Mouse (Mus musculus) testis, adult 2 months (tissue): ENCODE measurements around the gene Snd1. TPM values are rescaled to one million over a fixed set of nuclear protein-coding genes. Genes with fewer than 3 reads are reported as not detected.

ENCODE experiments used
- H3K27ac ChIP-seq: fragments of 200-500 bp; 2 replicates; pipeline ENCODE4 v1.5.1; 2012; ENCODE audit warnings: low read depth, low read length; ENCODE audit not compliant: control insufficient read depth, insufficient read depth
- H3K27me3 ChIP-seq: fragments of 200-500 bp; 2 replicates; pipeline ENCODE4 v1.6.1; 2012; ENCODE audit warnings: mild to moderate bottlenecking, low read length, moderate library complexity; ENCODE audit not compliant: control insufficient read depth, insufficient read depth
- H3K36me3 ChIP-seq: fragments of 200-500 bp; 2 replicates; pipeline ENCODE4 v1.6.1; 2012; ENCODE audit warnings: mild to moderate bottlenecking, low read length; ENCODE audit not compliant: control insufficient read depth, insufficient read depth
- H3K4me1 ChIP-seq: fragments of 200-500 bp; 2 replicates; pipeline ENCODE4 v1.6.1; 2012; ENCODE audit warnings: low read length; ENCODE audit not compliant: control insufficient read depth, insufficient read depth
- H3K4me3 ChIP-seq: fragments of 200-500 bp; 2 replicates; pipeline ENCODE4 v1.5.1; 2012; ENCODE audit warnings: low read depth, mild to moderate bottlenecking, low read length, moderate library complexity, mixed read lengths; ENCODE audit not compliant: control insufficient read depth
- CTCF ChIP-seq: fragments of 200-500 bp; IDR thresholded peaks from 2 replicates; pipeline ENCODE4 v1.5.1; 2012; ENCODE audit warnings: low read depth, mild to moderate bottlenecking, inconsistent platforms, low read length, moderate library complexity; ENCODE audit not compliant: control insufficient read depth, insufficient read depth, insufficient replicate concordance
- POLR2A ChIP-seq: fragments of 200-500 bp; IDR thresholded peaks from 2 replicates; pipeline ENCODE4 v1.6.1; 2012; ENCODE audit warnings: low read depth, mild to moderate bottlenecking, inconsistent platforms, low read length, moderate library complexity; ENCODE audit not compliant: control insufficient read depth
- polyA plus RNA-seq: library from polyadenylated mRNA; depleted of rRNA; stranded (reverse); fragments of >200 nt; gene quantifications from 2 replicates; pipeline ENCODE4 v1.2.3, GENCODE M21; 2012

Gene Snd1
- polyA plus RNA-seq, 1 experiment: 11.4 TPM

DNA sequence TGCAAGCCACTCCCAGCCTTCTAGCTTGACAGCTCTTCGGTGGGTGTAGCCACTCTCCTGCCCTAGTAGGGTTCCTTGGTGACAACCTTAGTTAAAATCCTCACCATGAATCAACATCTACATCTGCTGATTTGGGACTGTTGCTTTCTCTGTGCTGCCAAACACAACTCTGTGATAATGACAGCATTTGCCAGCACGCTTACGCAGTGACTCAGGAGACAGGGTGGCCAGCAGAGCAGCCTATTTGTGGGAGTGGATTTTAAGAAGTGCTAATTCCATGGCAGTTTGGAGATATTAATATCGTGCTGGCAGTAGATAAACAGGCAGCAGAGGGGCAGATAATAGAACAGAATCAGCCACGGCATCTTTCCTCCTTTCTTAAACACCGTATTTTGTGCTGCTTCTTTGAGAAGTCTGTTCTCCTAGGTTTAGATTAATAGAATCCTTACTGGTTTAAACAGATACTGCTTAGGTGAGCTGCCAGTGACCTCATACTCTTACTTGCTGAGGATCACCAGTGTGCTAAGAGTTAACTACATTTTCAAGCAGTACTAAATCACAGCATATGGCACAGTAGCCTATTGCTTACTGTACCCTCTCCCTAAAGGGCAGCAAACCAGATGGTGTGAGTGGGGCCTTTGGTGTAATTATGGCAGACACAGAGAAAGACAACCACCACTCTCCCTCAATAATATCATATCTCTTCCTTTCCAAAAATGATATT lies 230.6 kb downstream of the Snd1 start:
- no peak overlapping the region for H3K4me3 ChIP-seq
- H3K27me3 ChIP-seq: no peaks in the 10 kb centered on the region
- no peak overlapping the region for H3K27ac ChIP-seq
- H3K4me1 ChIP-seq: no peaks in the 10 kb centered on the region
- no peaks in the 10 kb centered on the region for H3K36me3 ChIP-seq
- no peak for TF ChIP-seq CTCF
- no peak for TF ChIP-seq POLR2A

DNA sequence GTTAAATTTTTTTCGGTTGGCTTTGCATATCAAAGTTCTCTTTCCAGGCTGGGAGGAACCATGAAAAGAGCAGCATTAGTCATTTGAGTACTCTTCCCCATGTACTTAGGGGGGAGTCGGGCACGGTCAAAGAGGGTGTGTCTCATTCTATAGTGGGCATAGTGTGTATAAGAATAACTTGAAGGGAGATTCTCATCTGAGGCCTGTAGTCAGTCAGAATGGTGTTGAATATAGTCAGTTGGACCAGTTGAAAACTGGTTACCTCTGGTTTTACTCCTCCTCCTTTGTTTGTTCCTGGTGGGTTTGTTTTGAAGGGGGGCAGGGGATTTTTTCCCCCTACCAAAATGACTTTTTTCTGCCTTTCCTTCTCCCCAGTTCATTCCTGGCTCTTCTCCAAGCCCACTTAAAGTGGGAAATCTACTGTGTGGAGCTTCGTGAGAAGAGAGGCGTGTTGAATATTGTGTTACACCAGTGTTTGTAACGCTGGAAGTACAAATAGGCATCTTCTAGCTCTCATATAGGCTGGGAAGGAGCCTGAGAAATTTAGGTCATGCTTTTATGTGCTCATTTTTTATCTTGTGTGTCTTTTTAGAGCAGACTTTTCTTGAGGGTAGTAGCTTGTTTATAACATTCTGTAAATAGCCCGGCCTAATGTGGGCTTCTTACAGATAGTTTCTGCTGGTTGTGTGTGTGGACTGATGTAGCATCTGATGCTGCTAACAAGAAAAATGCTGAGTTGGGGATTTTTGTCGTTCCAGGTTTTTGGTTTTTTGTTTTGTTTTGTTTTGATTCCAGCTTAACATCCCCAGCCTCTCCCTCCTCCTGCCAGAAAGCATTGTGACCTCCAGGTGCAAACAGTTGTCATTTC lies 231.4 kb downstream of the Snd1 start:
- TF ChIP-seq CTCF: no peak
- no peak for TF ChIP-seq POLR2A
- no peaks in the 10 kb centered on the region for H3K4me1 ChIP-seq
- no peak overlapping the region for H3K4me3 ChIP-seq
- no peaks in the 10 kb centered on the region for H3K27me3 ChIP-seq
- no peak overlapping the region for H3K27ac ChIP-seq
- H3K36me3 ChIP-seq: no peaks in the 10 kb centered on the region

DNA sequence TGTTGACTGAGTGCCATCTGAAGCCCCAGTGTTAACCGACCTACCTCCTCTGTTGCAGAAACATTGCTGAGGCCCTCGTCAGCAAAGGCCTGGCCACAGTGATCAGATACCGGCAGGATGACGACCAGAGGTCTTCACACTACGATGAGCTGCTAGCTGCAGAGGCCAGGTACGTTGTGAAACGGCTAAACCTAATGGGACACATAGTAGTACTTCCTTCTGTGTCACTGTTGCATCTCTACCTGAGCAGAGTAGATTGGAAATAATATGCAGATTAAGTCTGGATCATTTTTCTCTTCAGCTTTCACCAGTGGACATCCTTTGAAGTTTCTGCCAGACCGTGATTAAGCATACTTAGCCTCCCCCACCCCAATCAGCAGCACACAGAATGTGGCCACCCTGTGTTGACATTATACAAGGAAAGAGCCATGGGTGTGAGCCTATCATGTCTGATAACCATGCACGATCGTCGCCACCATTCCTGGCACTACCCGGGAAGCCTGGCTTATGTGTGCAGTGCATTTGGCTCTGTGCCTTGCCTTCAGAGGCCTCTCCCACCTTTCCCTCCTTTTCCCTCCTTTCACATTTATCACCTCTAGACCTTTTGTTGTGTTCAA lies 232.1 kb downstream of the Snd1 start:
- Histone ChIP-seq H3K27ac (no peak overlapping the region), H3K27me3 (no peaks in the 10 kb centered on the region), H3K36me3 (no peaks in the 10 kb centered on the region), H3K4me3 (no peak overlapping the region), H3K4me1 (no peaks in the 10 kb centered on the region)
- no peak for TF ChIP-seq POLR2A
- TF ChIP-seq CTCF: no peak

- Histone ChIP-seq H3K4me3 (no peak overlapping the region), H3K36me3 (no peaks in the 10 kb centered on the region), H3K27me3 (no peaks in the 10 kb centered on the region), H3K27ac (no peak overlapping the region), H3K4me1 (no peaks in the 10 kb centered on the region)
- TF ChIP-seq CTCF: no peak
- TF ChIP-seq POLR2A: no peak
Measured at GRCm38 (mm10) chr6:28710035-28710434, 235.1 kb downstream of the Snd1 start.

GRCm38 (mm10) chr6:28717203-28717844 lies 242.4 kb downstream of the Snd1 start:
- Histone ChIP-seq H3K27me3 (no peaks in the 10 kb centered on the region), H3K4me3 (no peak overlapping the region), H3K36me3 (no peaks in the 10 kb centered on the region), H3K4me1 (no peaks in the 10 kb centered on the region), H3K27ac (no peak overlapping the region)
- no peak for TF ChIP-seq POLR2A
- no peak for TF ChIP-seq CTCF

DNA sequence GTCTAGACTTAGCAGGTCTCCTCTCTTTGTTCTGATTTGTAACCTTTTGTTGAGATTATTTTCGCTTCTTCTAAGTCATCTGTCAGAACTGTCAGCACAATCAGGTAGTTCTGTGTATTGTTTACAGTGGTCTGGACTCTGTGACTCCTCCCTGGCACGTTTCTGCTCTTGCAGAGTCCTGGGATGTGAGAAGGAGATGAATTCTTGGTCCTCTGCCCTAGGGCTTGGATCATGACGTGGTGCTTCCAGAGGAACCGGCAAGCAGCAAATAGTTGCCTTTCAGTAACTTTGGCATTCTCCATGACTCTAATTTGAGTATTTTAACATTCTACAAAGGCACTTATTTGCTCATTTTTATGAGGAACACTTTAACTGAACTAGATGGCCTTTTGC lies 242.9 kb downstream of the Snd1 start:
- H3K4me1 ChIP-seq: no peaks in the 10 kb centered on the region
- no peaks in the 10 kb centered on the region for H3K27me3 ChIP-seq
- TF ChIP-seq POLR2A: no peak
- no peak for TF ChIP-seq CTCF
- H3K36me3 ChIP-seq: no peaks in the 10 kb centered on the region
- H3K4me3 ChIP-seq: no peak overlapping the region
- H3K27ac ChIP-seq: no peak overlapping the region
